Mouse (Mus musculus) liver, adult 2 months (tissue): ENCODE data around the gene Kctd6.

Experiments
- CTCF ChIP-seq: fragments of 200-500 bp; IDR thresholded peaks from 2 replicates; pipeline ENCODE4 v1.5.1; 2011; ENCODE audit warnings: low read depth, low read length, control low read depth
- POLR2A ChIP-seq: fragments of 200-500 bp; IDR thresholded peaks from 2 replicates; pipeline ENCODE4 v1.6.1; 2011; ENCODE audit warnings: low read length, control low read depth; ENCODE audit not compliant: insufficient read depth; ENCODE audit errors: extremely low read depth

DNA sequence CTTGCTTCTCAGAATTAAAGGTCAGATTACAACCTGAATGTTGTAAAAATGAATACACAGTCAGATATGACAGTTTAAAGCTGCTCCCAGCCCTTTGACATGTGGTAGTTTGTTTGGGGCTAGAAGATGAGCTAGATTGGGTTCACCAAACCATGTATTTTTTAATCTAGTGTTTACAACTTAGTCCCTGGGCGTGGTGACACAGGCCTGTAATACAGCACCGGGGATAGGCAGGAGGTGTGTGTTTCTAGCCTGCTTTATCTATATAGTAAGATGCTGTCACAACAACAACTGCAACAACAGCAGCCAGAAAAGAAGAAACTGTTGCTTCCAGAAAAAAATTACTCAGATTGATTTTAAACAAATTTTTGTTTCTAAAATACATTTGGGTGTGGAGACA, 7.0 kb downstream of the Kctd6 start:
- TF ChIP-seq CTCF, result no peak
- TF ChIP-seq POLR2A, result no peak
